Mouse (Mus musculus): Measurements from ENCODE around the gene Mpv17. TPM values are rescaled to one million over a fixed set of nuclear protein-coding genes. Genes with fewer than 3 reads are reported as not detected.
A peak's percentile ranks its signal among the peaks of the same experiment; 100 is the strongest.

The Mpv17 gene
- total RNA-seq (2021), result 10 to 100 TPM; 25.1 to 31.4 TPM

DNA sequence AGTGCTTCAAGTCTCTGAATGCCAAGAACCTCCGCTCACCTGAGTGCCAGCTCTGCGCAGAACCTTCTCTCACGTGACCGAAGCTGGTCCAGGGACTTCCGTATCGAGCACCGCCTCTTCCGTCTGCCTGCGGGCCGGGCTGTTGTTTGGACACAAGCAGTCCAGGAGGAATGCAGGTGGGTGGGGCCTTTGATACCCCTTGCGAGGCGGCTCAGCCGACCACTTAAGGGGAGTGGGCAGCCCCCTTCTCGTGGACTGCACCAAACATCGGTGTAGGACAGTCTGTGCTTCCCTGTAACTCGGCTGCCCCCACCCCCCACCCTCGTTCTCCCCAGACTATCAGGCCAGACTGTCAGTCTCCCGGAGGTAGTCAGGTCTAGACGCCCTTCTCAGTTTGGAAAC is at the start of gene Mpv17:
Mpv17 (minus strand) TSS at position 100 of the 402 bp plus-strand sequence.
- peak; percentile 83 for DNase-seq
- intact Hi-C loops (cut with DNase I), result no loop called here

DNA sequence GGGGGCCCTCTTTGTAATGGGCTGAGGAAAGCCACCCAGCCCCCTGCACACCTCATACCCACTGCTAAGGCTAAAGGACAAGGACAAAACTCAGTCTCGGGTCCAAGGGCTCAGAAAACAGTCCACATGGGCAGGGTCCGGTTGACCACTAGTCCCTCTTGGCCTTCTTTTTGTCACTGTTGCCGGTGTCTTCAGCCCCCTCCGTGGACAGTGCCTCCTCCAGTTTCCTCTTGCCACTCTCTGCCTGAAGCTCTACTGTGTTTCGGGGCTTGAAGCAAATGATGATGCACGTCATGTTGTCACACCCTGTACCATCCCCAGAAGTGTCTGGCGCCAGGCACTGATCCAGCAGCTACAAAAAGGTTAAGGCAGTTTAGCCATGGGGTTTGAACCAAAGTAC is 48.9 kb upstream of the Mpv17 start:
- intact Hi-C loops (cut with DNase I), result no loop called here
- DNase-seq, result no peak

DNA sequence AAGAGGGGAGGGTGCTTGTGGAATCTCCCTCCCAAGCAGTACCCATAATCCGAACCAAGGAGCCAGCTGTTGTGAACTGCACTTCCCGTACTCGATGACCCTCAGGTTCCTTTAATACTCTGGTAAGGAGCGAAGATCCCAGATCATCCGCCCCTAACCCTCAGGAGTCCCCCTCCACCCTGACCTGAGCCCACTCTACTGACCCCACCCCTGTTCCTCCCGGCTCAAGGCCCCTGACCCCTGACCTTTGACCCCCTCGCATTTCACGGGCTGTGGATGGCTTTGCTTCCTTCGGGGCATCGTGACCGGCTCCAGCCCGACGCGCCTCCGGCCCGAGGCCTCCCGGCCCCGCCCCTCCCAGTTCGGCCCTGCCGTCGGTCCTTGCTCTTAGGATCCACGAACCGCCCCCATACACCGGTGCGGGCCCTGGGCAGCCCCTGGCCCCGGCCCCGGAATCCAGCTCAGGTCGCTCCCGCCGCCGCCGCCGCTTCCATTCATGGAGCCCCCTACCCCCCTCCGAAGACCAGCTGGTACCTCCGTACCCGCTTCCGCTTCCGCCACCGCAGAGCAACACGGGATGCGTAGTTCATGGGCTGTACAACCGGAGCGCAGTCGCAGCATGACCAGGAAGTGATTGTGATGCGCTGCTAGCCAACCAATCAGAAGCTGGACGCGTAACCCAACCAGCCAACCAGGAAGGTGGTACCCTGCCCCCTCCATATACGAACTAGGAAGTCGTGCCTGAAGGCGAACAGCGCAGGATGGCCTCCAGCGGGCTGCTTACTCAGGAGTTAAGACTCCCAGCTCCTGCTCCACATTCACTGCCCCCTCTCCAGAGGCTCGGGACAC is 47.9 kb upstream of the Mpv17 start, which contains the start of gene Zfp513:
Zfp513 (minus strand) TSS at position 562 of the 849 bp plus-strand sequence.
- DNase-seq, result peak; percentile 95
- intact Hi-C loops (cut with DNase I), result no loop called here

DNA sequence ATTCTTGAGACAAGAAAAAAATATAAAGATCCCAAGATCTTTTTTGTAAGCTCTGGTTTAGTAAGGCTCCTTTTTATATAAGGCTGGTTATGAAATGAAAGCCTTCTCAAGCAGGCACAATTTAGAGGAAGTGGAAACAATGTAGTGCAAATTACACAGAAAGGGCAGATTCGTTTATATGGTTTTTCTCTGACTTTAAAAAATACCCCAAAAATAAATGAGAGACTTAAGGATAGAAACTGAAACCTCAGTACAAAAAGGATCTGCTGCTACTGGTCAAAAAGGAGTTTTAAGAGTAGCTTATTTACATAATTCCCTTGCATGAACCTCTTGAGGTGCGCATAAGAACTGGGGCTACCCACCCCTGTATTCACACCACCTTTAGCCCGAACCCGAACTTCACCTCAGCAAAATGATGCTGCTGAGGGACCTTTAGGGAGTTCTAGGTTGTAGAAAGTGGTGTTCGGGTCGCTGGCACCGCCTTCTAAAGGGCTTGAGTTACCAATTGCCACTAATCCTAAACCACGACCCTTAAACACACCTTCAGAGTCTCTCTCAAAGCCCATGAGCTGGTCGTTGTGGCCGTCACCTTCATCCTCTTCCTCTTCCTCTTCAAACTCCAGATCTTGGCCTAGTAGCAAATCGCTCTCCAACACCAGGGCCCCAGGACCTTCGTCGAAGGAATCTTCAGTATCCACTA is 47.1 kb upstream of the Mpv17 start:
- intact Hi-C loops (cut with DNase I), result no loop called here
- no peak for DNase-seq

DNA sequence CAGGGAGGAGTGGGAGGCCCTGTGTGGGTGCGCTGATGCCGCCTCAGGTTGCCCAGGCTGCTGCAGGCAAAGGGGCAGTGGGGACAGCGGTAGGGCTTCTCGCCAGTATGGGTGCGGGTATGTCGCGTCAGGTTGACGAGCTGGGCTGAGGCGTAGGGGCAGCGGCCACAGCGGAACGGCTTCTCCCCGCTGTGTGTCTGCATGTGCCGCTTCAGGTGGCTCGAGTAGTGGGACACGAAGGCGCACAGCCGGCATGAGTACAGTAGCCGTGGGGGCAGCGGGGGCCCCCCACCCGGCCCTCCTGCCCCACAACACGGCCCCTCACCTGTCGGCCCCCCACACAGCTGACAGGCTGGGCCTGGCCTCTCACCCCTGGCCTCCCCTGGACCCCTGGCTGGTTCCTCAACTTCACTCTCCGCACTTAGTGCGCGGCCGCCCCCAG is 46.3 kb upstream of the Mpv17 start:
- DNase-seq, result peak; percentile 33
- intact Hi-C loops (cut with DNase I), result no loop called here

DNA sequence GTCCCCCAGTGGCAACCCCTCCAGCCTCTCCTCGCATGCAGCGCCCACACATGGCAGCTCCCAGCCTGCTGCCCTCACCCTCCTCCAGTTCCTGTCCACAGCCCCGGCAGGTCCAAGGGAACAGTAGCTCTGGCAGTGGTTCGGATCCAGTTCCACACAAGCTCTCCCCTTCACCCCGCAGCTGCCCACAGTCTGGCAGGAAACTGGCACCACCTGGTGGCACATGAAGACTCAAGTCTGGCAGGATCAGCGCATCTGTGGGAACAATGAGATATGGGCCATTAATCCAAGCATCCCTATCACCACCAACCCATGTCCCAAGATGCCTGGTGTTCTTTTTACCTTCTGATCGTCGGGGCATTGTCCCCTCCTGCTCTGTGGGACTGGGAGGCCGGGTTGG is 45.8 kb upstream of the Mpv17 start:
- DNase-seq, result peak; percentile 32
- intact Hi-C loops (cut with DNase I), result no loop called here

DNA sequence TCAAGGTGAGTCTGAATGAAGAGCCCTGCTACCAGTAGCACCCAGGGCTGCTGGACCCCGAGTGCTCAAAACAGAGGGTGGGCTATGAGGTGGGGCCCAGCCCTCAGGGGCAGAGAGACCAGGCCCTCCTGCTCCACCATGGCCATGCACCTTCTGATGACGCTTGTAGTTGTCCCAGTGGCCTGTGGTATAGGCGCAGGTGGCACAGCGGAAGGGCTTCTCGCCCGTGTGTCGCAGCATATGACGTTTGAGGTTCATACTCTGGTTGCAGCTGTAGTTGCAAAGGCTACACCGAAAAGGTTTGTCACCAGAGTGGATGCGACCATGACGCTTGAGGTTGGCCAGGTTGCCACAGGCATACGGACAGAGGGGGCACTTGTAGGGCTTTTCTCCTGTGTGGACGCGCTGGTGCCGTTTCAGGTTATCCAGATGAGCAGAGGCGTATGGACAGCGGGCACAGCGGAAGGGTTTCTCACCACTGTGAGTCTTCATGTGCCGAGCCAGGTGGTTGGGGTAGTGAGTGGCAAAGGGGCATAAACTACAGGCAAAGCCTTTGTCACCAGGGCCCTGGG is 45.4 kb upstream of the Mpv17 start:
- DNase-seq, result no peak
- intact Hi-C loops (cut with DNase I), result no loop called here

DNA sequence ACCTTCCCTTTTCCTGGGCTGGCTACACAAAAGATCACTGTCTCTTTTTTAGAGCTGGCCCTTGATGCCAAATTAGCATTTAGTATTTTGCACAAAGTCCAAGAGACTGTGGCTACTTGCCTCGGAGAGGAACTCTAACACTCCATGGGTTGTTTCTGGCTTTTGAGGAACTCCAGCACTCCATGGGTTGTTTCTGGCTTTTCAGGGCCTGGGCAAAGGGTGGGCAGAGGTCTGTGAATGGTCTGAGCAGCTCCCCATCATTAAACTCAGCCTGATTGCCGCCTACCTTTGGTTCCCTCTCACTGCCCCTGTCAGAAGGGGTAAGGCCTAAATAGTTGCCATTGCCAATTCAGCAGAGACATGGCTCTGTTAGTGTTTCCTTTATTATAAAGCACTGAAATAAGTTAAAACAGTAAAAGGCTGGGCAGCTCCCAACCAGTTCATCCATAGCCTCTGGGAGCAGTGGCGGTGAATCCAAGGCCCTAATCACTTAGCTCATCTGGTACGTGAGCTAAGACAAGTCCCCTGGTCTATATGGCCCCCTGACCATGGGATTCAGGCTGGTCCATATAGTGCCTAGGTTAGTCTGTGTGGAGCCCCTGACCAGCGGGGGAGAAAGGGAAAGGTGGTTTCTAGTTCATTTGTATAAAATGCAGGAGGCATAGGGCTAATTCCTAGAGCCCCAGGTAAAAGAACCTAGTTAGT is 44.7 kb upstream of the Mpv17 start:
- no peak for DNase-seq
- intact Hi-C loops (cut with DNase I), result no loop called here

DNA sequence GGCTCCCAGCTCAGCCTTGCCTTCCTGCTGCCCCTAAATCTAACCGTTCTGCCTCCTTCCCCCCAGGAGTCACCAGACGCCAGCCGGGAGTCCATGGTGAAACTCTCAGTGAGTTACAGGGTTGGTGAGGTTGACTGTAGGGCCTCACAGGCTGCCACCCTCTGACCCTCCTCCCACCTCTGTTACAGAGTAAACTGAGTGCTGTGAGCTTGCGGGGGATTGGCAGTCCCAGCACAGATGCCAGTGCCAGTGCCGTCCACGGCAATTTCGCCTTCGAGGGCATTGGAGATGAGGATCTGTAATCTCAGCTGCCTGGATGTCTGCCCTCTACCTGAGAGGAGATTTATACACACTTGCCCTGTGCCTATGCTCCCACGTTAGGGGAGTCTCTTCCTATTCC is 44.1 kb upstream of the Mpv17 start:
- intact Hi-C loops (cut with DNase I), result no loop called here
- no peak for DNase-seq

DNA sequence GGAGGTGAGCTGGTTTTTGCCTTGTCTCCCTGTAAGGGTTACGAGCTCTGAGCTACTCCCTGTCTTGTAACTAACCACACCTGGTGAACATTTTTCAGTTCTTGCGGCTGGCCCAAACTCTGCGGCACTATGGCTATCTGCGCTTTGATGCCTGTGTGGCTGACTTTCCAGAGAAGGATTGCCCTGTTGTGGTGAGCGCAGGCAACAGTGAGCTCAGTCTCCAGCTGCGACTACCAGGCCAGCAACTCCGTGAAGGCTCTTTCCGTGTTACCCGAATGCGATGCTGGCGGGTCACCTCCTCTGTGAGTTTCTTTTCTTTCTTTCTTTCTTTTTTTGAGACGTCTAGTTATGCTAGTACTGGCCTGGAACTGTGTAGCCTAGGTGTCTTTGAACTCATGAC is 43.0 kb upstream of the Mpv17 start:
- no peak for DNase-seq
- intact Hi-C loops (cut with DNase I), result no loop called here

DNA sequence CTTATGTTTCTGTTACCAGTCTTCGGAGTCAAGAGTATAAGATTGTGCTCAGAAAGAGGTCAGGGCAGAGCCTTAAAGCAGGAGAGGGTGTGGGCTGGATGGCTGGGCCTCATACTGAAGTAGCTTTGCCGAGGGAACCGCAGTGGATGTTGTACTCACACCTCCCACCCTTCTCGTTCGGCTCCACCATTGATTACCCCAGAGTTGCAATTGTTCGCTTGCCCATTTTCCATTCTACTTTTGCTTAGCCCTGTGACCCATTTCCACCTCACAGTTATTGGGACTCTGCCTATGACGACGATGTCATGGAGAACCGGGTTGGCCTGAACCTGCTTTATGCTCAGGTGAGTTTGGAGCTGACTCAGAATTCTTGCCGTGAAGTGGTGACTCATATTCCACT is 42.2 kb upstream of the Mpv17 start:
- intact Hi-C loops (cut with DNase I), result no loop called here
- no peak for DNase-seq

DNA sequence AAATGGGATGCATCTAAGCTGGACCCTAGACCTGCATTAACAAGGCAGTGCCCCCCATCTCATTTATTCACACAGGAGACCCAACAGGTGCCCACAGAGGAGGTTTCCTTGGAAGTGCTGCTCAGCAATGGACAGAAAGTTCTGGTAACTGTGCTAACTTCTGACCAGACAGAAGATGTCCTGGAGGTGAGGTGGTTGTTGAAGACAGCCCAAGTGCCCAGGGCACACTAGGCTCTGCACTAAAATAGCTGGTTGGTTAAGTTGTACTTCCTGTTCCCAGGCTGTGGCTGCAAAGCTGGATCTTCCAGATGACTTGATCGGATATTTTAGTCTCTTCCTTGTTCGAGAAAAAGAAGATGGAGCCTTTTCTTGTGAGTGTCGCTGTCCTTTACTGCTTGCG is 41.6 kb upstream of the Mpv17 start:
- intact Hi-C loops (cut with DNase I), result no loop called here

DNA sequence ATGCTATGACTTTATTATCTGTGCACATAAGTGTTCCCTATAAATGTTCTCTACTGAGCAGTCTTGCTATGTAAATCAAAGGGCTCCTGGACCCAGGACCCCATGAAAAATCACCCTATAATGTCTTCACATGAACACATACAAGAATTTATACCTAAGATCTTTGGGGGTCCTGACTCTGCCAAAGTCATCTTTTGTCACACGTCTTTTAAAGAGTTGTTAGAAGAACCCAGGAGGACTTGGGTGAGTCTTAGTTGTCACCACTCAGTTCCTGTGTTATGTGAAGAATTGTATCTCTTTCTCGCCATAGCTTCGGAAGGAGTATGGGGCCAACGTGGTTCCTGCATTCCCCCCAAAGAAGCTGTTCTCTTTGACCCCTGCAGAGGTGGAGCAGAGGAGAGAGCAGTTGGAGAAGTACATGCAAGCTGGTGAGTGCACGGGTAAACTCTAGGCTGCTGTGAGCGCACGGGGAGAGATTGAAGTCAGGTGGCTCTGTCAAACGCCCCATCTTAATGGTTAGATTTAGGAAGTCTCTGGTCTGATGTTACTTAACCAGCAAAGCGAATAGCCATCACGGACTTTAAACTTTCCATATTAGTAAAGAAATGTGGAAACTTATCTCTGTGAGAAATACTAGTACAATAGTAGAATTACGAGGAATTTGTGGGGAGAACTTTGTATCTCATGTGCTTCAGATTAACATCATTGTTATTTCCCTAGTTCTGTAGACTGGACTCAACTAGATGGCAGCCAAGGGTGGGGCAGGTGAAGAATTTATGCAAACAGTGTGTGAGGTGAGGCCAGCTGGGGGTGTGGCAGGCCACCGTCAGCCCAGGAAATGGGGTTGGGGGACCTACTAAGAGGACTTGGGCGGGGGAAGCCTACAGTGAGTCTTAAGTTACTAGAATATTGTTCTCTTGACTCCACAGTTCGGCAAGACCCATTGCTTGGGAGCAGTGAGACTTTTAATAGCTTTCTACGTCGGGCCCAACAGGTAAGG is 40.7 kb upstream of the Mpv17 start:
- intact Hi-C loops (cut with DNase I), result no loop called here
- DNase-seq, result no peak

More for the DNA sequence above, 41.6 kb upstream of the Mpv17 start:
- no peak for DNase-seq

DNA sequence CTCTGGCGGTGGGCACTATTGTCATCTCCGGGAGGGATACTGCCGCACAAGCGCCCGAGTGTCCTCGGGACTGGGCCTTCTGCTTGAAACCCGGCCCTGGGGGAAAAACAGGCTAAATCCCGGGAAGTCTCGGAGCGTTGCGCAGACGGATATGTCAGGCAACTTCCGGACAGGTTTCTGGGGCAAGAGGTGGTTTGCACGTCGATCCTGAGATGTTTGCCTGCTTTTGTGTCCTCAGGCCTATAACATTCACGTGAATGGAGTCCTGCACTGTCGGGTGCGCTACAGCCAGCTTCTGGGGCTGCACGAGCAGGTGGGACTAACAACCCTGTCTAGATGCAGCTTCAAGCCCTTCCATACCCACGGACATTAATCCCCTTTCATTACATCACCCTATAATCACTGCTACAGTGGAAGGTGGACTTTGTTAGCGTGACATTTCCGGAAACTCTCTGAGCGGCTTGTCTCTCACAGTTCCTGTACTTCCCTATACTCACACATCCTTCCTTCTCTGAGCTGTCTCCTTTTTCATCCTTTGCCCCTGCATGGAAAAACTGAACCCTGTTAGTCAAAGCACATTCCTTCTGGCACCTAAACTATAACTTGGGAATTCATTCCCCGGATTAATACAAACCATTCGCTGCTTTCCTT is 39.7 kb upstream of the Mpv17 start:
- intact Hi-C loops (cut with DNase I), result no loop called here
- no peak for DNase-seq

DNA sequence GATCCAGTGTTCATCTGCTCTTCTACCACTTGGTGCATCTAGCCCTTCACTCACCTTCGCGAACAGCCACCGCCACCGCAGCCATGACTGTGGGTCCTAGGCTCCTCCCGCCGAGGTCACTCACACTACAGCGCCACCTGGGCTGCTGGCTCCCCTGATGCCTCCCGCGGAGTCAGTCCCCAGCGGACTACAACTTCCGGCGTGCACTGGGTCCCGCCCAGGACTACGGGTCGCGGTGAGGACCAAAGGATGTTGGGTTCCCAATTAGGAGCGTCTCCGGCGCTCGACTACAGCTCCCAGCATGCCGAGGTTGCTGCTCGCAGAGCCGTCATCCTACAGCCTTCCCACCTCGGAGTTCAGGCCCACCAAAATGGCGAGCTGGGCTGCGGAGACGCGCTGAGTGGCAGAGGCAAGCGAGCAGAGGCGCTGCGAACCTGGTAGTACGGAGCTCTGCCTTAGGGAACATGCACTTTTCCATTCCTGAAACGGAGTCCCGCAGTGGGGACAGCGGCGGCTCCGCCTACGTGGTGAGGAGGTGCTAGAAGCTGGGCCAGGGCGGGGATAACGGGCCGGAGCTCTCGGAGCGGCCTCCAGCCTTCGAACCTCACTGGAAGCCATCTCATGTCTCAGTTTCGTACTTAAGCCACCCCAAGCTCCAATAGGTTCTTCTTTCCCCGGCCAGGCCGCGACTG is 39.0 kb upstream of the Mpv17 start, which contains the start of the genes Snx17 and Eif2b4:
Snx17 (plus strand) TSS at position 289 of the 692 bp plus-strand sequence.
Eif2b4 (minus strand) TSS at position 492 of the 692 bp plus-strand sequence.
- peak; percentile 98 for DNase-seq
- intact Hi-C loops (cut with DNase I), result no loop called here

DNA sequence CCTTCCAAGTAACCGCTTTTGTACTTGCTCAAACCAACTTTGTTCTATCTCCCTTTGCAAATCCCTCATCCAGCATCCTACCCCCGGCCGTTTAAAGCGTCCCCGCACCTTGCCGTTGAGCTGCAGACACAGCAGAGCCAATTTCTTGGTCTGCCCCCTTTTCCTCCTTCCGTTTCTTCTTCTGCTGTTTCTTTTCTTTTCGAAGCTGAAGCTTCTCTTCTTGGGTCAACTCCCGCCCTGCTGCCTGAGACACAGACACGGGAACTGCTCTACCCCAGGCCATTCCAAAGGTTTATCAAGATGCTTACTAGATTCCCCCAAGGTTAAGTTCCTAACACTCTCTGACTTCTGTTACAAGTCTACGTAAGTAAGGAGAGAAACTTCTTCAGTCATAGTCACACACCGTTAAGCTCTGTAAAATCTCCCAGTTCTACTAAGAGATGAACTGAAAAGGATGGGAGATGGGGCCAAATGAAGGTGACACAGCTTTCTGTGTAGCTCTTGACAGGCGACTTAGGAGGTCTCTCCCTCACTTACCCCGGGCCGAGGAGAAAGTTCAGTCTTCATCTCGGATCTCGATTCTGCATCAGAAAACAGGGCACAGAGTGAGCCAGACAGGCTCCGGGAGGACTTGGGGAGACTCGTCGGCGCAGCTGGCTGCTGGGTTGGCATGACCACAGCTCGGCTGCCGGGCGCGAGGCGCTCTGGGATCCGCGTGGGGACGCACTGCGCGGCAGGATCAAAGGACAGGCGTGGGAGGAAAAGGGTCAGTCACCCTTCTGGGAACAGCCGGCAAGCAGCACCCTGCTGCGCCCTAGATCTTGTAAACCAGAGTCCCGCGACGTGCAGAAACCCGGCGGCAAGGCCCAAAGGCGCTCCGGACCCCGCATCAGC is 38.2 kb upstream of the Mpv17 start:
- intact Hi-C loops (cut with DNase I), result no loop called here
- no peak for DNase-seq

DNA sequence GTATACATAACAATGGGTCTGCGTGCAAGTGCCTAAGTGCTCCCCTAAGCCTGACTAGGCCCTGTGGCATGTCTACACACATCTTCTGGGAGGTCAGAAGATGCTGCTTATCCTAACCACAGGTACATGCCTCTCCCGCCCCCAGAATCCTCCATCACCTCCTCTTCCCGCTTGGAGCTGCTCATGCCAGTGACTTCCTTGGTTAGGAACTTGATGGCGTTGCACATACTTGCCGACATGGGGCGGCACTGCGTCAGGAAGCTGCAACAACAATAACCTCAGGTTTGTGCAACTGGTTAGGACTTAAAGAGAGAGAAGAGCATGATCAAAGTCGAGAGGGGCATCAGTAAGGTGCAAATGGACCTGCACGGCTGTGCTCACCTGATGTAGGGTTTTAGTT is 36.1 kb upstream of the Mpv17 start:
- no peak for DNase-seq
- intact Hi-C loops (cut with DNase I), result no loop called here
